Mouse (Mus musculus): Measurements from ENCODE around the gene Cacna1c.

The Cacna1c gene

DNA sequence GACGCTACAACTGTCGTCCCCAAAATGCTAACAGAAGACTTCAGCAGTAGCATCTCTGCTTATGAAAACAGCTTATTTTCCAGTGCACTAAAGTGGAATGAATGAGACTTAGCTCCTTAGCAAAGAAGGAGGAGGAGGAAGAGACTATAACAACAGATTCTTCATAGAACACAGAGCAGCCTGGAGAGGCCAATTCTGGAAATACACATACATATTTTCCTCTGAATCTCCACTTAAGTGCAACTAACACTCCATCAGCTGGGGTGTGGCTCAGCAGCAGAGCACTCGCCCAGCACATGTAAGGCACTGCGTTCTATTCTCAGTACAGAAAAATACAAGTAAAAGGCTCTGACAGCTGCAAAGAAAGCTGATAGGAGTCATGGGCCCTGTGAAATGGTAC is 384.2 kb downstream of the Cacna1c start:
- DNase-seq (ENCODE audit: low spot score in 2 of 2): no peak

GRCm38 (mm10) chr6:118810834-118811233 is 385.4 kb downstream of the Cacna1c start:
- DNase-seq (ENCODE audit: low spot score in 2 of 2): no peak

- DNase-seq (ENCODE audit: low spot score in 2 of 2): no peak
Observed at GRCm38 (mm10) chr6:118805139-118805538, 391.1 kb downstream of the Cacna1c start.

GRCm38 (mm10) chr6:118802286-118802685 is 393.9 kb downstream of the Cacna1c start:
- no peak for DNase-seq (ENCODE audit: low spot score in 2 of 2)

GRCm38 (mm10) chr6:118796393-118796792 is 399.8 kb downstream of the Cacna1c start:
- DNase-seq (ENCODE audit: low spot score in 2 of 2): no peak

DNA sequence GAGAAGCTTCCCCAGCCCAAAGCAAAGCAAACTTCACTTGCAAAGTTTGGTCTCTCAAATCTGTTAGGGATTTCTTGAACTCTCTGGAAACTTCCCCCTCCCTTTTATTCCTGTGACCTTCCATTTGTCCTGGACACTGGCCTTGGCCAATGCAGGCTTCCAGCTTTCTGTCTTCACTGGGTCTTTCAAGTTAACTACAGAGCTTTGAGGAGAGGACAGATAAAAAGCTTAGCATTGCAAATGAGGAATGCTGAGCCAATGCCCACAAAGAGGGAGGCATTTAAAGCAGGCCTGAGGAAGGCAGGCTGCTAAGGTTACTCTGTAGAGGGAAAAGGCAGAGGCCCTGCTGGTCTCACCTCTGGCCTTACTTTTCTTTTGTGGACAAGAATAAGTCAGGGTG is 400.5 kb downstream of the Cacna1c start:
- DNase-seq (ENCODE audit: low spot score in 2 of 2): no peak

- DNase-seq (ENCODE audit: low spot score in 2 of 2): peak; percentile 38 to 42
Observed at GRCm38 (mm10) chr6:118791921-118792368, 404.3 kb downstream of the Cacna1c start.

DNA sequence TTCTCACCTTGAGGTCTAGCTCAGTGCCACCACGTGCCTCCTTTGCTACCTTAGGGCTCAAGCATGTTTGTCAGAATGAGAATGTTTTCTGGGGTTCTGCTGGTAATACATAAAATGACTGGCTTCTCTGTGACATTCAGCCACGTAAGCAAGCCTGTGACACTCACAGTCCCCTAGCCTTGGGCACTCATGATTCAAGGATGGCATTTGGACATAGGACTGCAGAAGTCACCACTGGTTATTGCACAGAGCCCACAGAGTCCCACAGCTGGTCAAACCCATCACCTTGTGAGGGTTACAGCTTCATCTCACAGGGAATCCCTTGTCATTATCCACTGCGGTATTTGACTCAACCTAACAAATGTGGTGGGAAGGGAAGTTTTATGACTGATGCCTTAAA is 408.3 kb downstream of the Cacna1c start:
- no peak for DNase-seq (ENCODE audit: low spot score in 2 of 2)

- DNase-seq (ENCODE audit: low spot score in 2 of 2): no peak
Observed at GRCm38 (mm10) chr6:118780280-118780679, 415.9 kb downstream of the Cacna1c start.

DNA sequence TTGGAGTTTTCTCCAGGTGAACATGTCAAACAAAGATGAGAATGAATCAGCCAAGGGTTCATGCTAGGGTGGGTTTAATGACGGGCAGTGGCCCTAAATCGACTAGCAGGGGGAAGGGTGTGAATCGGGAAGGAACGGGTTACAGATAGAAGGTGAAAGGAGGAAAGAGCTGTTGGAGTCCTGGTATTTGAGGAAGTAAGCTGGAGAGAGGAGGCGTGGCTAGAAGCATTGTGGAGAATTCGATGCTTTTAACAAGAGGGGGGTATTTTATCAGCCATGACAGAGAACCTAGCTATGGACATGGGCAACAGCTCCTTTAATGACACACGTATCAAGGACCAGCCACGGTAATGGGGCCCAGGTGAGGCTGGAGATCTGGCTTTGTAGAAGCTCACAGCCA is 417.0 kb downstream of the Cacna1c start:
- no peak for DNase-seq (ENCODE audit: low spot score in 2 of 2)

GRCm38 (mm10) chr6:118777457-118777856 is 418.8 kb downstream of the Cacna1c start:
- no peak for DNase-seq (ENCODE audit: low spot score in 2 of 2)

- peak; percentile 35 to 38 for DNase-seq (ENCODE audit: low spot score in 2 of 2)
Observed at GRCm38 (mm10) chr6:118776459-118776858, 419.8 kb downstream of the Cacna1c start.

- DNase-seq (ENCODE audit: low spot score in 2 of 2): no peak
Observed at GRCm38 (mm10) chr6:118772581-118772980, 423.6 kb downstream of the Cacna1c start.

DNA sequence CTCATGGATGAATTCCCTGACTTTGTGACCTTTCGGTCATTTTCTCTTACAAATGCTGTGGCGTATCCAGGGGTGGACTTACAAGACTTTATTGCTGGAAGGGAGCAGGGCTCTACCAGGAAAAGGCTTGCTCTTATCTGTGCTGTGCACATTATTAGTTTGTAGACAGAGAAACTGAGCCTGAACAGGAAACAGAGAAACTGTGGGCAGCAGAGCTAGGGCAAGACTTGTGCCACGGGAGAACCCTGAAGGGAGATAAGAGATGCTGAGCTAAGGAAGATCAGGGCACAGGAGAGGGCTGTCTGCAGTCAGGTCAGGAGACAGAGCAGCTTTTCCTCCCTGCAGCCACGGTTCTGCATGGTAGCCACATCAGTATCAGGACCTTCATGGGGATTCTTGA is 425.1 kb downstream of the Cacna1c start:
- DNase-seq (ENCODE audit: low spot score in 2 of 2): no peak

- DNase-seq (ENCODE audit: low spot score in 2 of 2): no peak
Observed at GRCm38 (mm10) chr6:118770396-118770795, 425.8 kb downstream of the Cacna1c start.

GRCm38 (mm10) chr6:118769792-118770191 is 426.4 kb downstream of the Cacna1c start:
- no peak for DNase-seq (ENCODE audit: low spot score in 2 of 2)

GRCm38 (mm10) chr6:118767698-118768097 is 428.5 kb downstream of the Cacna1c start:
- DNase-seq (ENCODE audit: low spot score in 2 of 2): no peak

- DNase-seq (ENCODE audit: low spot score in 2 of 2): no peak
Observed at GRCm38 (mm10) chr6:118765261-118765660, 431.0 kb downstream of the Cacna1c start.

- no peak for DNase-seq (ENCODE audit: low spot score in 2 of 2)
Observed at GRCm38 (mm10) chr6:118759015-118759414, 437.2 kb downstream of the Cacna1c start.

- DNase-seq (ENCODE audit: low spot score in 2 of 2): no peak
Observed at GRCm38 (mm10) chr6:118758290-118758907, 437.8 kb downstream of the Cacna1c start.

- no peak for DNase-seq (ENCODE audit: low spot score in 2 of 2)
Observed at GRCm38 (mm10) chr6:118757533-118758289, 438.5 kb downstream of the Cacna1c start.

GRCm38 (mm10) chr6:118756511-118756910 is 439.7 kb downstream of the Cacna1c start:
- DNase-seq (ENCODE audit: low spot score in 2 of 2): no peak

DNA sequence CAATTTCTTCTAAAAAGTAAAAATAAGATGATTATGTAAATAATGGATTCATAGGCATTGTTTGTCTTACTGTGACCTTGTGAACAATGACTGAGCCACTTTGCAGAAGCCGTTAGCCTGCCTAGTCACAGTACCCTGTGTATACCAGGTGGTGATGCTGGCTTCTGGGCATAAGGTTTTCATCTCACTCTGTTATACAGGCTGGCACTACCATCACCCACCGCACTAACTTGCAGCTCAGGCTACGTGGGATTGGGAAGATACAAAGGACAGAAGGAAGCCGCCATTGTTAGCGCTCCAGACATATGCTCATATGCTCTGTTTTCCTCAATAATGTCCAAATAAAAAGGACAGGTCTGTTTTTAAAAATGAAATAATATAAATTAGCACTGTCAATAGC is 440.4 kb downstream of the Cacna1c start:
- no peak for DNase-seq (ENCODE audit: low spot score in 2 of 2)

Data from frontal cortex, postnatal 10 days (tissue).